In genomic region chr2:69426081-69426480, GRCm38 (mm10) we compare ENCODE assay signal across 21 mouse cellular contexts. TPM values are rescaled to one million over a fixed set of nuclear protein-coding genes. Genes with fewer than 3 reads are reported as not detected.
"Had no signal": no experiment of that assay in that cellular context is flagged by ENCODE, and none has a peak within 500 bp of the region (broad histone marks: within the 10 kb centered on the region; RNA-seq: fewer than 3 reads in every experiment).

No protein-coding gene starts in this region.

- H3K4me2 ChIP-seq: lung, embryonic 15.5 days; midbrain, embryonic 11.5 days; midbrain, embryonic 13.5 days; midbrain, embryonic 15.5 days; neural tube, embryonic 12.5 days; stomach, embryonic 15.5 days had no signal

- H3K4me1 ChIP-seq: lung, embryonic 15.5 days; megakaryocyte, embryonic 14.5 days; midbrain, embryonic 13.5 days; midbrain, embryonic 15.5 days; neural tube, embryonic 12.5 days; stomach, embryonic 15.5 days had no signal

- H3K36me3 ChIP-seq: lung, embryonic 15.5 days; midbrain, embryonic 13.5 days; midbrain, embryonic 15.5 days; neural tube, embryonic 12.5 days; stomach, embryonic 15.5 days had no signal

- ATAC-seq: lung, postnatal 0 days; midbrain, embryonic 13.5 days; midbrain, embryonic 15.5 days had no signal

- H3K27me3 ChIP-seq: lung, embryonic 15.5 days; midbrain, embryonic 15.5 days; neural tube, embryonic 12.5 days; stomach, embryonic 15.5 days had no signal

- H3K9ac ChIP-seq: lung, embryonic 15.5 days; midbrain, embryonic 13.5 days; midbrain, embryonic 15.5 days; neural tube, embryonic 12.5 days; stomach, embryonic 15.5 days had no signal

- H3K4me3 ChIP-seq: lung, embryonic 15.5 days; megakaryocyte, embryonic 14.5 days; midbrain, embryonic 13.5 days; midbrain, embryonic 15.5 days; neural tube, embryonic 12.5 days; stomach, embryonic 15.5 days had no signal

- DNase-seq: lung, adult 2 months; lung, postnatal 14 days; lung, postnatal 36 days; right cerebral cortex, postnatal 14 days; thymus, adult 18-20 months; thymus, postnatal 14 days; thymus, postnatal 36 days had no signal

- H3K9me3 ChIP-seq: lung, embryonic 15.5 days; megakaryocyte, embryonic 14.5 days; midbrain, embryonic 13.5 days; midbrain, embryonic 15.5 days; neural tube, embryonic 12.5 days; stomach, embryonic 15.5 days had no signal

- H3K27ac ChIP-seq: lung, embryonic 15.5 days; macrophage; midbrain, embryonic 13.5 days; midbrain, embryonic 15.5 days; neural tube, embryonic 12.5 days; stomach, embryonic 15.5 days; stomach, postnatal 0 days had no signal

RNA-seq across cellular contexts. Expression of gene Dhrs9, which starts 45.8 kb away (rescaled TPM):
- total RNA-seq: midbrain, postnatal 0 days; monocyte, adult 5-6 weeks had no signal
- polyA plus RNA-seq: lung, embryonic 15.5 days; midbrain, embryonic 11.5 days; midbrain, embryonic 13.5 days; midbrain, embryonic 15.5 days; midbrain, postnatal 0 days; neural tube, embryonic 12.5 days; neural tube, embryonic 14.5 days; testis, adult 2 months had no signal
